Mouse (Mus musculus) heart, embryonic 13.5 days (tissue): ENCODE data around the gene E330021D16Rik. TPM values are rescaled to one million over a fixed set of nuclear protein-coding genes. Genes with fewer than 3 reads are reported as not detected.

Experiments used
- ATAC-seq: fragments of 200-750 bp; cut with Nextera tagmentation; 2 replicates; pipeline ENCODE4 v1.8.0; 2017; ENCODE audit warnings: moderate TSS enrichment; ENCODE audit not compliant: insufficient number of reproducible peaks, low FRiP score, low TSS enrichment; ENCODE audit errors: extremely low read depth
- H3K27ac ChIP-seq: fragments of 300-500 bp; sonication (generic); replicated peaks from 2 replicates; pipeline ENCODE4 v1.5.1; 2015; ENCODE audit warnings: moderate library complexity, mild to moderate bottlenecking, inconsistent platforms
- H3K27me3 ChIP-seq: fragments of 300-500 bp; sonication (generic); replicated peaks from 2 replicates; pipeline ENCODE4 v1.6.1; 2015; ENCODE audit warnings: mild to moderate bottlenecking, inconsistent platforms
- H3K36me3 ChIP-seq: fragments of 300-500 bp; sonication (generic); 2 replicates; pipeline ENCODE4 v1.6.1; 2015; ENCODE audit warnings: mild to moderate bottlenecking, inconsistent platforms
- H3K4me1 ChIP-seq: fragments of 300-500 bp; sonication (generic); 2 replicates; pipeline ENCODE4 v1.6.1; 2015; ENCODE audit warnings: inconsistent platforms
- H3K4me2 ChIP-seq: fragments of 300-500 bp; sonication (generic); 2 replicates; pipeline ENCODE4 v1.6.1; 2015; ENCODE audit warnings: inconsistent platforms, mild to moderate bottlenecking, moderate library complexity
- H3K4me3 ChIP-seq: fragments of 300-500 bp; sonication (generic); 2 replicates; pipeline ENCODE4 v1.5.1; 2015; ENCODE audit warnings: moderate library complexity, mild to moderate bottlenecking, inconsistent platforms
- H3K9ac ChIP-seq: fragments of 300-500 bp; sonication (generic); 2 replicates; pipeline ENCODE4 v1.6.1; 2015; ENCODE audit warnings: inconsistent platforms, mild to moderate bottlenecking, moderate library complexity
- H3K9me3 ChIP-seq: fragments of 300-500 bp; sonication (generic); 2 replicates; pipeline ENCODE4 v1.6.1; 2016; ENCODE audit warnings: inconsistent platforms
- WGBS: fragments of 180-500 bp; shearing (Covaris S2); methylation state at CpG from one replicate; pipeline ENCODE4 v1.1.7; 2015; ENCODE audit warnings: mixed read lengths; 5-methylcytosine and 5-hydroxymethylcytosine counted together
- polyA plus RNA-seq: library from polyadenylated mRNA; unstranded; fragments of >200 nt; fragmentation: Nextera tagmentation; extraction: Ambion mirVana; gene quantifications from 2 replicates; pipeline ENCODE4 v1.2.1, GENCODE M21; 2015

The E330021D16Rik gene
- polyA plus RNA-seq, 1 experiment from 2014 or later, result not detected

DNA sequence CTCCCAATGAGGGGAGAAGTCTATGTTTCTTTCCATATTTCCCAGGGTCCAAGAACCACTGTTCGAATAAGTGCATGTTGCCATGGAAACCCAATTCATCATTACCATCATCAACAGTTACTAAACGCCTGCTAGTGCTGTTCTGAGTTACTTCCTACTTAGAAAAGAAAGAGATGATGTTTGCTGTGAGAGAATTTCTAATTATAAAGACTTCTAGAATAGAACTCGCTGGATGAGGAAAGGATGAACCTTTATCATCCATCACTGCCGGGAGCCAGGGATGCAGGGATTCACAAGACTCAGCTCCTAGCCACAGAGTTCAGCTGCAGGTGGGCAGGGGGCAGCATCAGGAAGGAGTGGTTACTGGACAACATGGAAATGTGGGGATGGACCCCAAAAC, 51.4 kb downstream of the E330021D16Rik start:
- Histone ChIP-seq H3K27ac (no peak overlapping the region), H3K4me1 (0 out of 2 replicates have a peak, but pooled peaks cover 3% of the 10 kb centered on the region), H3K4me3 (no peak overlapping the region), H3K9me3 (no peaks in the 10 kb centered on the region), H3K27me3 (no peaks in the 10 kb centered on the region), H3K36me3 (no peaks in the 10 kb centered on the region), H3K4me2 (no peak overlapping the region), H3K9ac (no peak overlapping the region)
- ATAC-seq, result no peak
- 79% methylated on average over 4 of the region's 4 CpGs for WGBS

DNA sequence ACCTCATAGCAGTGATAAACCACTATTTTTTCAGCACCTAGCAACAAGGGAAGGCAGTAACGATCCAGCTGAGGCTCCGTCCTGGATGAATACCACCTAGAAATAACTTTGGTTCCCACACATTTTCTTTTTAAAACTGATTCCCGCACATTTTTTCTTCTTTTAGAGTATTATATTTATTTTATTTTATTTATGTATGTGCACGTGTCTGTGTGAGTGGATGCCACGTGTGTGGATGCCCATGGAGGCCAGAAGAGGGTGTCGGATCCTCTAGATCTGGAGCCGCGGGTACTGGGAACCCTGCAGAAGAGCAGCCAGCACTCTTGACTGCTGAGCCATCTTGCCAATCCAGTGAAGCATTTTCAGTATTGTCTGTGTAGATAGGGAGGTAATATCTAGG, 52.1 kb downstream of the E330021D16Rik start:
- Histone ChIP-seq H3K4me3 (no peak overlapping the region), H3K9me3 (no peaks in the 10 kb centered on the region), H3K4me1 (0 out of 2 replicates have a peak, but pooled peaks cover 3% of the 10 kb centered on the region), H3K9ac (no peak overlapping the region), H3K27ac (no peak overlapping the region), H3K4me2 (no peak overlapping the region), H3K27me3 (no peaks in the 10 kb centered on the region), H3K36me3 (no peaks in the 10 kb centered on the region)
- 86% methylated on average over 8 of the region's 8 CpGs for WGBS
- ATAC-seq, result no peak

DNA sequence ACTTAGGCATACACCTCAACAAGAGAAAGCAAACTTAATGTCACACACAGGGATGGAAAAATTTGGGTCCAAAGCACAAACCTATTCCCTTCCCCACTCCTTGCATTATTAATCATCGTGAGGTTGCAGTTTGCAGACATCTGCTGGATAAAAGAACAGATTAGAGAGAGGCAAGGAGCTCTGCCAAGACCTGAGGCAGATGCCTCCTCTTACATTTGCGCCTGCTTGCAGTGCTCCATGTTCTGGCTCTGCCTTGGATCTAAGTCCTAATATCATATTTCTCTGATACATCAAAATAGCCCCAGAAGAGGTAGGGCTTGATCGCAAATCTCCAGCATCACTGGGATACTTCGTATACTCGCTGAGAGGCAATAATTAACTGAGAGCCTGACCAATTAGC, 56.9 kb downstream of the E330021D16Rik start:
- H3K4me1 ChIP-seq, result 0 out of 2 replicates have a peak, but pooled peaks cover 3% of the 10 kb centered on the region
- no peaks in the 10 kb centered on the region for H3K9me3 ChIP-seq
- H3K36me3 ChIP-seq, result no peaks in the 10 kb centered on the region
- 73% methylated on average over 5 of the region's 5 CpGs for WGBS
- no peak overlapping the region for H3K27ac ChIP-seq
- no peak for ATAC-seq
- H3K4me2 ChIP-seq, result no peak overlapping the region
- no peaks in the 10 kb centered on the region for H3K27me3 ChIP-seq
- H3K9ac ChIP-seq, result no peak overlapping the region
- H3K4me3 ChIP-seq, result no peak overlapping the region

DNA sequence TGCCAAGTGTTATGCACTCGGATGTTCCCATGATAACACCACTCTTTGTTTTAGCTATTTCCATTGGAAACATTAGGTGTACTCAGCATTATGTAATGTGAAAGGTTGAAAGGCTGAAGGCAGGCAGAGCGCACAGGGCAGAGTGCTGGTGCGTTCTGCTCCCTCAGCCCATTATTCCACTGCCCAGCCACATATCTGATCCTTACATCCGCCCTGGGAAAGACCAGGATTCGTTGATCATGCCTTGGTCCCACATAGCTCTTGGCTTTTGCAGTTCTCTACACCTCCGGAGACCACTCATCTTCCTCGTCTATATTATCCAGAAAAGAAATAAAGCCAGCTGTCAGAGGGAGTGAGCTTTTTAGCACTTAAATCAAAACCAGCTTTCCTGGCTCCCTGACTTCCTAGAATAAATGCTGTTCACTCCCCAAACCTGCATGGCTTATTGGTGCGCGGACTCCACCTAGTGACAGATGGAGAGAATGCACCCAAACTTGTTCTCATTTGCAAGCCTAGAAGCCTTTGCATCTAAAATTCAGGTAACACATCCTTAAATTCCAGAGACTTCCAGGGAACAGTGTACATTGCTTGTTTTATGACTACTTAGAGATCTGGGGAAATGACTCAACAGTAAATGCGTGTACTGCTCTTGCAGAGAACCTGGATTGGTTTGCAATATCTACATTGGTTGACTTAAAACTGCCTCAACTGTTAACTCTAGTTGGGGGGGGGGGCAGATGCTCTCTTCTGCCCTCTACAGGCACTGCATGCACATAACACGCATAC, 61.8 kb downstream of the E330021D16Rik start:
- Histone ChIP-seq H3K4me2 (no peak overlapping the region), H3K4me3 (no peak overlapping the region), H3K36me3 (no peaks in the 10 kb centered on the region), H3K9me3 (no peaks in the 10 kb centered on the region), H3K9ac (no peak overlapping the region), H3K4me1 (no peaks in the 10 kb centered on the region), H3K27ac (no peak overlapping the region), H3K27me3 (no peaks in the 10 kb centered on the region)
- WGBS, result 31% methylated on average over 11 of the region's 11 CpGs
- ATAC-seq, result no peak

Other genes with a start within 250 kb of the E330021D16Rik start
- gene Grin2b, start 242.1 kb downstream of the E330021D16Rik start, polyA plus RNA-seq, result 0.03 and 0.05 TPM in 2 replicates
- gene Gm8994, start 88.0 kb downstream of the E330021D16Rik start, polyA plus RNA-seq, result not detected in 2 replicates
- 31.6 and 33.7 TPM in 2 replicates for gene Atf7ip, start 90.6 kb upstream of the E330021D16Rik start, polyA plus RNA-seq
- gene Plbd1, start 246.4 kb upstream of the E330021D16Rik start, polyA plus RNA-seq, result 6.3 TPM in 2 replicates